Mouse (Mus musculus): ENCODE results near the gene Zswim3.

- no peak for TF ChIP-seq CTCF (IDR thresholded peaks at IDR 0.05; ENCODE audit: extremely low read depth, insufficient read depth, insufficient read length, insufficient replicate concordance)
- no peak for TF ChIP-seq POLR2A (IDR thresholded peaks at IDR 0.05; ENCODE audit: low read depth, low read length)
Measured at GRCm38 (mm10) chr2:164806614-164807013, 1.7 kb downstream of the Zswim3 start.

Measured in spleen, adult 2 months (tissue).